Mouse (Mus musculus) bone marrow macrophage, adult 2 months (primary cell): ENCODE data around the gene Nono. TPM values are rescaled to one million over a fixed set of nuclear protein-coding genes. Genes with fewer than 3 reads are reported as not detected.
A peak's percentile ranks its signal among the peaks of the same experiment; 100 is the strongest.

Source experiments
- H3K27ac ChIP-seq: 2 replicates; pipeline ENCODE4 v1.5.1; 2012; ENCODE audit warnings: low read depth, low read length; ENCODE audit not compliant: insufficient read depth
- H3K4me1 ChIP-seq: 2 replicates; pipeline ENCODE4 v1.6.1; 2012; ENCODE audit warnings: low read length; ENCODE audit not compliant: control insufficient read depth, insufficient read depth
- H3K4me3 ChIP-seq: 2 replicates; pipeline ENCODE4 v1.5.1; 2012; ENCODE audit warnings: mild to moderate bottlenecking, low read length, moderate library complexity; ENCODE audit not compliant: insufficient read depth
- CTCF ChIP-seq: IDR thresholded peaks from 2 replicates; pipeline ENCODE4 v1.5.1; 2012; ENCODE audit warnings: low read depth, mild to moderate bottlenecking, low read length, moderate library complexity
- POLR2A ChIP-seq: IDR thresholded peaks from 2 replicates; pipeline ENCODE4 v1.6.1; 2012; ENCODE audit warnings: mild to moderate bottlenecking, low read depth, low read length, borderline replicate concordance
- polyA plus RNA-seq: library from polyadenylated mRNA; stranded (reverse); fragments of >200 nt; gene quantifications from 2 replicates; pipeline ENCODE4 v1.2.4, GENCODE M21; 2012; ENCODE audit not compliant: missing spikeins, insufficient read depth, insufficient read length

The Nono gene
- polyA plus RNA-seq, 1 experiment: 242 TPM

GRCm38 (mm10) chrX:101419725-101420699 lies 9.1 kb upstream of the Nono start:
- H3K4me1 ChIP-seq: peaks cover 16% of the 10 kb centered on the region
- TF ChIP-seq CTCF (no peak), POLR2A (no peak)
- H3K4me3 ChIP-seq: peak overlapping the region; percentile 91
- H3K27ac ChIP-seq: peak overlapping the region; percentile 36; the same call in 1 of the 2 replicates

- Histone ChIP-seq H3K27ac (no peak within 1 kb of the TSS), H3K4me1 (peaks cover 16% of the 10 kb centered on the region), H3K4me3 (peak within 1 kb of the TSS; percentile 91)
- TF ChIP-seq POLR2A: no peak
- TF ChIP-seq CTCF: no peak
These were observed 8.4 kb upstream of the Nono start, which contains the start of gene Zmym3 for GRCm38 (mm10) chrX:101420700-101421095. TSS of gene Zmym3 (minus strand) at chrX:101420849.

- no peak overlapping the region for H3K27ac ChIP-seq
- H3K4me1 ChIP-seq: peaks cover 4% of the 10 kb centered on the region; the same call in 1 of the 2 replicates
- TF ChIP-seq CTCF: no peak
- no peak for TF ChIP-seq POLR2A
- no peak overlapping the region for H3K4me3 ChIP-seq
These were observed 5.7 kb upstream of the Nono start for GRCm38 (mm10) chrX:101423462-101423861.

- H3K4me1 ChIP-seq: peaks cover 9% of the 10 kb centered on the region
- TF ChIP-seq CTCF: 0 out of 2 replicates have a peak, but pooled peaks have one; percentile 23
- no peak for TF ChIP-seq POLR2A
- H3K27ac ChIP-seq: peak overlapping the region; percentile 36; the same call in 1 of the 2 replicates
- no peak overlapping the region for H3K4me3 ChIP-seq
These were observed 1.3 kb upstream of the Nono start for GRCm38 (mm10) chrX:101427774-101428173.

- no peak for TF ChIP-seq POLR2A
- TF ChIP-seq CTCF: no peak
- Histone ChIP-seq H3K27ac (peak overlapping the region; percentile 96), H3K4me1 (peaks cover 6% of the 10 kb centered on the region), H3K4me3 (peak overlapping the region; percentile 98)
These were observed 355 bp upstream of the Nono start for GRCm38 (mm10) chrX:101428785-101429141.

GRCm38 (mm10) chrX:101429976-101430375 lies 858 bp downstream of the Nono start:
- peaks cover 6% of the 10 kb centered on the region for H3K4me1 ChIP-seq
- no peak for TF ChIP-seq CTCF
- no peak for TF ChIP-seq POLR2A
- H3K27ac ChIP-seq: peak overlapping the region; percentile 87
- H3K4me3 ChIP-seq: peak overlapping the region; percentile 98

- H3K4me1 ChIP-seq: peaks cover 15% of the 10 kb centered on the region
- H3K27ac ChIP-seq: no peak within 1 kb of the TSS
- no peak within 1 kb of the TSS for H3K4me3 ChIP-seq
- TF ChIP-seq CTCF: no peak
These were observed 19.9 kb downstream of the Nono start, which contains the start of gene Itgb1bp2 for GRCm38 (mm10) chrX:101448886-101449475. TSS of gene Itgb1bp2 (plus strand) at chrX:101449088.

GRCm38 (mm10) chrX:101451147-101451546 lies 22.0 kb downstream of the Nono start:
- Histone ChIP-seq H3K27ac (peak overlapping the region; percentile 49; the same call in 1 of the 2 replicates), H3K4me1 (peaks cover 15% of the 10 kb centered on the region), H3K4me3 (no peak overlapping the region)
- TF ChIP-seq CTCF: no peak
- TF ChIP-seq POLR2A: no peak

- TF ChIP-seq POLR2A (no peak), CTCF (no peak)
- no peak overlapping the region for H3K4me3 ChIP-seq
- H3K4me1 ChIP-seq: peaks cover 15% of the 10 kb centered on the region
- H3K27ac ChIP-seq: 0 out of 2 replicates have a peak overlapping the region, but pooled peaks have one; percentile 4
These were observed 22.5 kb downstream of the Nono start for GRCm38 (mm10) chrX:101451591-101451990.

- no peak overlapping the region for H3K27ac ChIP-seq
- no peak overlapping the region for H3K4me3 ChIP-seq
- H3K4me1 ChIP-seq: peaks cover 3% of the 10 kb centered on the region; the same call in 1 of the 2 replicates
- TF ChIP-seq POLR2A (no peak), CTCF (no peak)
These were observed 43.1 kb downstream of the Nono start for GRCm38 (mm10) chrX:101472202-101472601.
